Mouse (Mus musculus): ENCODE measurements around the gene Apod.

- no peak for TF ChIP-seq EP300 (IDR thresholded peaks at IDR 0.05; ENCODE audit: low read depth)
- no peak for TF ChIP-seq CTCF (IDR thresholded peaks at IDR 0.05; ENCODE audit: low read depth)
Measured at GRCm38 (mm10) chr16:31321501-31321900, 6.9 kb upstream of the Apod start.

All from heart, postnatal 0 days (tissue).